In the genomic region with DNA sequence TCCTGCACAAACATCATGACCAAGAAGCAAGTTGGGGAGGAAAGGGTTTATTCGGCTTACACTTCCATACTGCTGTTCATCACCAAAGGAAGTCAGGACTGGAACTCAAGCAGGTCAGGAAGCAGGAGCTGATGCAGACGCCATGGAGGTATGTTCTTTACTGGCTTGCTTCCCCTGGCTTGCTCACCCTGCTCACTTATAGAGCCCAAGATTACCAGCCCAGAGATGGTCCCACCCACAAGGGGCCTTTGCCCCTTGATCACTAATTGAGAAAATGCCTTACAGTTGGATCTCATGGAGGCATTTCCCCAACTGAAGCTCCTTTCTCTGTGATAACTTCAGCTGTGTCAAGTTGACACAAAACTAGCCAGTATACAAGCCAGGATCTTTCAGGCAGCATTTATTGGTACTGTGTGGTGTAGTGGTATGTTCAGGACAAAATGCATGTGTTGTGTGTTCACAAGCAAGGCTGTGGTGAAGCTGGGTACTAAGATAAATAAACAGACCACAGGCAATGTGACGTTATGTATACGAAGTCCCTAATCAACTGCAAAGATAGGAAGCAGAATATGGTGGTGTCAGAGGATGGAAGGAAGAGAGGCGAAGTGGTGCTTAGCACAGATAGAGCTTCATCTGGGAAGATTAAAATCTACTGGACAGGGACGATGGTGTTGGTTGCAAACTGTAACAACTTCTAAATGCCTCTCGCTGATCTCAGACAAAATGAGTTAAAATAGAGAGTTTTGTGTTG, we compare ENCODE assay signal across 13 mouse cellular contexts. TPM values are rescaled to one million over a fixed set of nuclear protein-coding genes. Genes with fewer than 3 reads are reported as not detected.
"Had no signal": no experiment of that assay in that cellular context is flagged by ENCODE, and none has a peak within 500 bp of the region (broad histone marks: within the 10 kb centered on the region; RNA-seq: fewer than 3 reads in every experiment).

No protein-coding gene starts in this region.

RNA-seq across cellular contexts. Expression of gene Clrn3, which starts 47.0 kb away (rescaled TPM):
- total RNA-seq: liver, adult 2 months; megakaryocyte, adult 5-6 weeks had no signal
- polyA plus RNA-seq: lung, adult 2 months; lung, postnatal 0 days; macrophage; midbrain, embryonic 10.5 days; midbrain, embryonic 12.5 days; midbrain, embryonic 14.5 days; midbrain, embryonic 16.5 days; myocyte; neural tube, embryonic 11.5 days; neural tube, embryonic 13.5 days; neural tube, embryonic 15.5 days had no signal
